Mouse (Mus musculus): ENCODE data around the gene Cox5b. TPM values are rescaled to one million over a fixed set of nuclear protein-coding genes. Genes with fewer than 3 reads are reported as not detected.

Cox5b gene
- 475 TPM for polyA plus RNA-seq (2017; shearing (Covaris generic))

DNA sequence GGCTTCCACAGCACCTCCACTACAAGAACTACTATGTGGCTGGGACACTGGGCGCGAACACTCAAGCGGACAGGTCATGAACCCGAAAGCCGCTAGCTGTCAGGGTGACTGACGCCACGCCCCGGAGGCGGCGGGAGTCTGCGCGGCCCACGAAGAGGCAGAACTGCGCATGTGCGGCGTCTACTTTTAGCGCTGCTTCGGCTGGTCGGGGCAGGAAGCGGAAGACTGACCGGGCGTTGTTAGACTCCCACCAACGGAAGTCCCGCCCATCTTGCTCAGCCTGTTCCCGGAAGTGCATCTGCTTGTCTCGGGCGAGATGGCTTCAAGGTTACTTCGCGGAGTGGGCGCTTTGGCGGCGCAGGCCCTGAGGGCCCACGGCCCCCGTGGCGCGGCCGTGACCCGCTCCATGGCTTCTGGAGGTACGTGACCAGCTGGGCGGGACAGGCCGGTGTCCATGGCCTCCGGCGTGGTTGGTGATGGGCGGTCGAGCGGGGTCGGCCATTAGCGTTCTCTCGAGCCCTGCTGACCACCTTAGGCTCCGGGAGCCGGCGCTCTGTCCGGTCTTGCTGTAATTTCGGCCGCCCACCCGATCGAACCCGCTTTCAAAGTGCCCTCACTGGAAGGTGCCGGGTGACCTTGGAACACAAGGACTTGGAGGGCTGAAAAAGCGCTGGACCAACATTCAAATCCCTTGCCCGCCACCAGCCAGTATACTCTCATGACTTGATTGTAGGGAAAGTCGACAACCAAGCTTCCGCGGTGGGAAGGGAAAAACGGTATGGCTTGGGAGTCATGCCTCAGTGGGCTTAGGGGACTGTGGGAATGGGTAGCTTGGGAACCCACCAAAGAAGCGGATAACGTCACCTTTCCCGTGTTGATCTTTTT, at the start of gene Cox5b:
Gene Cox5b (plus strand): TSS at position 179 of the 885 bp plus-strand sequence.

GRCm38 (mm10) chr1:36682620-36683355, 8.5 kb upstream of the Cox5b start, which contains the start of gene Fam178b:
TSS of gene Fam178b (minus strand) at chr1:36683183.

DNA sequence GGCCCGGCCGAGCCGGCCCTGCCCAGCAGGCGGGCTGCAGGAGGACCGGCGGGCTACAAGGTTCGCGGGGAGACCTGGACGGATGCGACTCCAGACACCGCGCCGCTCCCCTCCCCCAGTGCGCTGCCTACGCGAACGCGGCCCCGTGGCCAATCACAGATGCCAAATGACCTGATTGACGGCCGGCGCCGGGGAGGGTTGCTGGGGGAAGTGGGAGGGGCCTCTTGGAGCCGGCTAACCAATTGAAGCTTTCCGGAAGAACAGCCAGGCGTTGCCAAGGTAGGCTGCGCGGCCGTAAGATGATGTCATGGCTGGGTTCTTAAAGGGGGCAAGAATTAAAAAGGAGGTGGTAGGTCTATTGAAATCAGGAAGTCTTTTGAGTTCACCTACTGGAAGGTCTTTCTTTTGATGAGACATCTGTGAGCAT, 18.6 kb downstream of the Cox5b start, which contains the start of gene 4933424G06Rik:
Gene 4933424G06Rik (plus strand): TSS at position 296 of the 427 bp plus-strand sequence.

DNA sequence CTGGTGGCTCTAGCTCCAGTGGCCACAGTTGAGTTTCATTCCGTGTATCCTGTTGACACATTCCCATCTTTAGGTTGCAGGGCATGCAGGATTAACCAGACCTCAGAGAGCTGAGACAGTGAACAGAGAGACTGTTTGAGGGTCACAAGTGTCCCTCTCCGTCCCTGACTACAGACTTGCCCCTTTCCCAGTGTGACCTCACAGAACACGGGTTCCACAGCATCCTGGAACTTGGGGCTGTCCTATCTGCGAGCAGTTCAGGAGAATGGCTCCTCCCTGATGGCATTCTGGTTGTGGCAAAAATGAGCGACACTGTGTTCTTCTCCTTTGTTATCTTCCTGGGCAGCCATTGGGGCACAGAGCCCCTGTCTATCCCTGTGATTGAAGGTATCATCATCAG, 23.1 kb downstream of the Cox5b start, which contains the start of gene Actr1b:
Gene Actr1b (minus strand): TSS at position 112 of the 400 bp plus-strand sequence.

Other genes with a start within 250 kb of the Cox5b start
- 36.5 TPM for gene Lman2l, start 246.2 kb upstream of the Cox5b start, polyA plus RNA-seq (2017; shearing (Covaris generic))
- gene Cnnm4, start 219.8 kb upstream of the Cox5b start, polyA plus RNA-seq (2017; shearing (Covaris generic)): 2.2 TPM
- 3.3 TPM for gene Cnnm3, start 179.6 kb upstream of the Cox5b start, polyA plus RNA-seq (2017; shearing (Covaris generic))
- 28.9 TPM for gene Ankrd23, start 154.6 kb upstream of the Cox5b start, polyA plus RNA-seq (2017; shearing (Covaris generic))
- not detected for gene Gm42417, start 152.0 kb upstream of the Cox5b start, polyA plus RNA-seq (2017; shearing (Covaris generic))
- 46.5 TPM for gene Ankrd39, start 144.0 kb upstream of the Cox5b start, polyA plus RNA-seq (2017; shearing (Covaris generic))
- gene Sema4c, start 133.1 kb upstream of the Cox5b start, polyA plus RNA-seq (2017; shearing (Covaris generic)): 1.00 TPM
- not detected for gene Fam178b, start 8.3 kb upstream of the Cox5b start, polyA plus RNA-seq (2017; shearing (Covaris generic))
- gene 4933424G06Rik, start 18.7 kb downstream of the Cox5b start, polyA plus RNA-seq (2017; shearing (Covaris generic)): not detected
- gene Actr1b, start 23.0 kb downstream of the Cox5b start, polyA plus RNA-seq (2017; shearing (Covaris generic)): 70.5 TPM
- 230 TPM for gene Zap70, start 70.3 kb downstream of the Cox5b start, polyA plus RNA-seq (2017; shearing (Covaris generic))